Mouse (Mus musculus): ENCODE results near the gene Gucy1a1.
A peak's percentile ranks its signal among the peaks of the same experiment; 100 is the strongest.

The Gucy1a1 gene

GRCm38 (mm10) chr3:82074201-82074851, 71.3 kb downstream of the Gucy1a1 start, which contains the start of gene Gucy1b1:
TSS of gene Gucy1b1 (minus strand) at chr3:82074689.
- DNase-seq (ENCODE audit: low spot score), result peak; percentile 22

- peak; percentile 18 for DNase-seq (ENCODE audit: low spot score)
These were observed 71.8 kb downstream of the Gucy1a1 start for GRCm38 (mm10) chr3:82073741-82074181.

DNA sequence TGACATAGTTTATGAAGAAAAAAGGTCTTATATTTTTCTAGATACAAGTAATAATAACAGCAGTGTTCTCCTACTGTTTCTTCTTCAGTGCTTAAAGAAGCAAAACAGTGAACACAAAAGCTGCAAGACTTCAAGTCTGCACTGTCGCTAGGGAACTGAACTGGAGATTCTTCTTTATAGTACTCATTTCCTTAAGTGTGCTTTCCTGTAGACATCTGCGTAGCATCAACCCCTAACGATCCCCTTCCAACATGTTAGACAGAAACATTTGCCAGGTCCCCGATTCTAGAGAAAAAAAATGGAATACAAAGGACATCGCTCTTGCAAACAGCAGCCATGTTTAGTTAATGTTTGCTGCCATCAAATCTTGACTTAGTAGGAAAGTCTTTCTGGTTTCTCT, 77.8 kb downstream of the Gucy1a1 start:
- no peak for DNase-seq (ENCODE audit: low spot score)

DNA sequence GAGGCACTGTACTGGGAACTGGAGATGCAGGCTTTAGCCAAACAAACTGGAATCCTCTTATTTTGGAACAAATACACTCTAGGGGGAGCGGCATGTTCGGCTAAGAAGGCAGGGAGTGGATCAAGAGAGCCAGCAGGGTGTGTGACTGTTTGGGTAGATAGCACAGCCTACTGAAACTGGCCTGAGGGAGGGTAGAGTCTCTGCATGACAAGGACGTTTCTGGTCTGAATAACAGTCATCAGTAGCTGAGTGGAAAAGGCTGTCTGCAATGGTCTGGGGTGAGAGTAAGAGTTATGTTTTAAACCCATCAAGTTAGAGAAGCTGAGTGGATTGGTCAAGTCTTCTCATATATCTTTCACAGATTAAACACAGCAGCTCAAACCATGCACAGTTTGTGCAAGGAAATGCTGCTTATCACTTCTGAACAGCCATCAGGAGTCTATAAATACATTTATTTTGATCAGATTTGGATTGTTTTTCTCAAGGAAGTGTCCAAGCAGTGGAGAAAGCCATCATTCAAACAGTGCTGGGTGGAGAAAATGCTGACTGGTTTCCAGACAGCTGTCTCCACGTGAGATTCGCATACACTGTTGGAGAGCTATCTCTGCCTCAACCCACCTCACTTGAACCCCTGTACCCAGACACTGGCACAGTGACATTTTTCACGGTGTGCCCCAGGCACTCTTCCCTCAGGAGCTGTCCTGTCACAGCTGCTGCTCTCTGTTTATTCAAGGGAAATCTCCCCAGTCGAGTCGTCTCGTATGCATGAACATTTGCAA, 84.0 kb downstream of the Gucy1a1 start:
- no peak for DNase-seq (ENCODE audit: low spot score)

- no peak for DNase-seq (ENCODE audit: low spot score)
These were observed 88.4 kb downstream of the Gucy1a1 start for GRCm38 (mm10) chr3:82057201-82057600.

DNA sequence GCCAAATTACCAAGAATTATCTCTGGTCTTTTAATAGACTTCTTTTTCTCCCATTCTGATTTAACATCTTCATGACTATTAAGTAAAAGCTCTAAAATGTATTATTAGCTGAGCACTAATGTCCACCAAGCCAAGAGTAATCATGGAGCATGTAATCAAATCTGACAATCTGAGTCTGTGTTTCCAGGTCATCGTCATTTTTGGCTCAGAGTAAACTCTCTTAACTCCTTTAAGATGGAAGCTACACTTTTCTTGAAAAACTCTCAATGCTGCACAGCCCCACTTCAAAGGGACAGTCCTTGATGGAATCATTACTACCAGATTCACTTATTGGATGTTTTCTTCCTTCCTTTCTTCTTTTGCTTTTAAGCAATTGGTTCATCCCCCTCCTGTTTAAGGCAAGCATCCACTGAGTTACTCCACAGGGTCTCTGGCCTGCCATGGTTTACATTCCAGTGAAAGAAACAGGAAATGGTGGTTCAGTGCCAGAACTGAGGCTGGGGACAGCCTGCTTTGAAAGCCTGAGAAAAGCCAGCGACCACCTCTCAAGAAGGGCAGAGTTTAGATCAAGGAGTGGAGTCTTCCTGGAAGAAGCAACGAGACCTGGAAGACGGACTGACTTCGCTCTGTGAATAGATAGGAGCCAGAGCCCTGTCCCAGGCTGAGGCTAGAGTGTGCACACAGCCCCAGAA, 91.2 kb downstream of the Gucy1a1 start:
- DNase-seq (ENCODE audit: low spot score), result no peak

GRCm38 (mm10) chr3:82052029-82052428, 93.6 kb downstream of the Gucy1a1 start:
- no peak for DNase-seq (ENCODE audit: low spot score)

- DNase-seq (ENCODE audit: low spot score), result no peak
These were observed 94.1 kb downstream of the Gucy1a1 start for GRCm38 (mm10) chr3:82051468-82051867.

- DNase-seq (ENCODE audit: low spot score), result no peak
These were observed 96.9 kb downstream of the Gucy1a1 start for GRCm38 (mm10) chr3:82048681-82049080.

- DNase-seq (ENCODE audit: low spot score), result no peak
These were observed 97.5 kb downstream of the Gucy1a1 start for GRCm38 (mm10) chr3:82048078-82048477.

DNA sequence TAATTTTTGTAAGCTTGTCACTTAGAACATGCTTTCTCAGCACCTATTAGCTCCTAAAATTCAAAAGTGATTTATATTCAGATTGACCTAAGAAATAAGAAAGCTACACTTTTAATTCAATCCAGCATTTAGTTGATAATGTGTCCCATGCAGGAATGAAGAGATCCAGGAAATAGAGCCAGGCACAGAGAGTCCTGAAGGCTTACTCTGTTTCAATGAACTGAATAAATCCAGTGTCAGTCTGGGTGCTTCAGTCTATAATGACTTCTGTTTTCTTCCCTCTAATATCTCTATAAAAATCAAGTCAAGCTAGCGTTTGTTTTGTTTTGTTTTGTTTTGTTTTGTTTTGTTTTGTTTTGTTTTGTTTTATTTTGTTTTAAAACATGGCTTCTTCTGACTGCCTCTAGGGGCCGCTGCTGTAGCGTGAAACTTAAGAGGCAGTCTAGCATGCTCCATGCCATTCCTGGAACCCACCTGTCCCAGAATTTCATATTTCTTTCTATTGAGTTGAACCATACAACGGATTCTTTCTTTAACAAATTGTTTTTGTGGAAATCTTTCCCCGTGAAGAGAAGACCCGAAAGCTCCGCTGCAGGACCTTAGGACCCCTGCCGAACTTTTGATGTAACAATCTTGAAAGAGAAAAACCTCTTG, 98.4 kb downstream of the Gucy1a1 start:
- no peak for DNase-seq (ENCODE audit: low spot score)

DNA sequence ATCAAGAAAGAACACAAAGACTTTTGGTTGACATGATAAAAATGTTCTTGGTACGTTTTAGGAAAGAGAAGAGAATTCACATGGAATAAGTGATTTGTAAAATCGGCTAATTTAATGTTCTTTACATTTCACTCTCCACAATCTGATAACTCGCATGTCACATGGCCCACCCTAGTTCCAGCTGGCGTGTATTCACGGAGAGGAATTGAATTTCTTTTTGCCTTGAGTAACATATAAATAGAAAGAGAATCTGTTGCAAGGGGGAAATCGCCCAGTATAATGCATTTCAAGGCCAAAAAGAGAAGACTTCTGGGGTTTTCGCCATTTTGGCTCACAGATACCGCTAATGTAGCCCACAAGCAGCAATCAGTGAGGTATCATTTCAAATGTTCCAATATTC, 99.5 kb downstream of the Gucy1a1 start:
- DNase-seq (ENCODE audit: low spot score), result no peak

GRCm38 (mm10) chr3:82044902-82045301, 100.7 kb downstream of the Gucy1a1 start:
- DNase-seq (ENCODE audit: low spot score), result no peak

DNA sequence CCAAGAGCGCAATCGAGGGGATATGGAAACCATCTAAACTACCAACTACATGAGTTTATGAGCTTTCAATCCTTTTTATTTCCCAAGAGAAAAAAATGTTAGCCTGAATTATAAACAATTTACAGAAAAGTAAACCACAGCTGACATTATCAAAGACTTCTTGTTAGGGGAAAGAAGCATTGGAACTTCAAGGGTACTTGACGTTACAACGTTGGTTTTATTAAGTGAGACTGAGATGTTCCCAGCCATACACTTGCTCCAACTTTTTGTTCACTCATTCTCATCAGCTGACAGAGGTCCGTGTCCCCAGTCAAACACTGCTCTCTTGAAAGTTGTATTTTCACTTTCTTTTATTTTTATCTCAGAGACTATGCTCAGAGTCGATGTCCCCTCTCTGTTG, 101.9 kb downstream of the Gucy1a1 start:
- no peak for DNase-seq (ENCODE audit: low spot score)

Measured in ovary, postnatal 10 days (tissue).